Mouse (Mus musculus) heart, embryonic 11.5 days (tissue): ENCODE data around the gene Map3k13. TPM values are rescaled to one million over a fixed set of nuclear protein-coding genes. Genes with fewer than 3 reads are reported as not detected.

Experiments
- ATAC-seq: fragments of 200-750 bp; cut with Nextera tagmentation; replicated peaks from 2 replicates; pipeline ENCODE4 v1.8.0; 2017; ENCODE audit warnings: moderate library complexity; ENCODE audit not compliant: insufficient number of reproducible peaks, low FRiP score, low TSS enrichment
- H3K27ac ChIP-seq: fragments of 300-500 bp; sonication (generic); 2 replicates; pipeline ENCODE4 v1.5.1; 2014; ENCODE audit warnings: mild to moderate bottlenecking, low read depth, low read length
- H3K27me3 ChIP-seq: fragments of 300-500 bp; sonication (generic); 2 replicates; pipeline ENCODE4 v1.6.1; 2014; ENCODE audit warnings: mild to moderate bottlenecking, low read length, mixed read lengths; ENCODE audit not compliant: control insufficient read depth, insufficient read depth
- H3K36me3 ChIP-seq: fragments of 300-500 bp; sonication (generic); 2 replicates; pipeline ENCODE4 v1.6.1; 2014; ENCODE audit warnings: mild to moderate bottlenecking, low read length, moderate library complexity, mixed read lengths; ENCODE audit not compliant: control insufficient read depth, insufficient read depth
- H3K4me1 ChIP-seq: fragments of 300-500 bp; sonication (generic); 2 replicates; pipeline ENCODE4 v1.6.1; 2014; ENCODE audit warnings: low read length; ENCODE audit not compliant: control insufficient read depth, insufficient read depth
- H3K4me2 ChIP-seq: fragments of 300-500 bp; sonication (generic); 2 replicates; pipeline ENCODE4 v1.6.1; 2014; ENCODE audit warnings: mild to moderate bottlenecking, moderate library complexity
- H3K4me3 ChIP-seq: fragments of 300-500 bp; sonication (generic); 2 replicates; pipeline ENCODE4 v1.5.1; 2014; ENCODE audit warnings: low read depth, low read length
- H3K9ac ChIP-seq: fragments of 300-500 bp; sonication (generic); 2 replicates; pipeline ENCODE4 v1.6.1; 2014; ENCODE audit warnings: mild to moderate bottlenecking, low read depth, low read length, moderate library complexity
- H3K9me3 ChIP-seq: fragments of 300-500 bp; sonication (generic); replicated peaks from 2 replicates; pipeline ENCODE4 v1.6.1; 2016; ENCODE audit warnings: low read length; ENCODE audit not compliant: control insufficient read depth
- WGBS: fragments of 180-500 bp; shearing (Covaris S2); extraction: QIAGEN DNeasy Blood & Tissue Kit; methylation state at CpG from one replicate; pipeline ENCODE4 v1.1.7; 2014; ENCODE audit not compliant: insufficient replicate concordance; 5-methylcytosine and 5-hydroxymethylcytosine counted together
- polyA plus RNA-seq: library from polyadenylated mRNA; unstranded; fragments of >200 nt; fragmentation: Nextera tagmentation; extraction: Ambion mirVana; gene quantifications from 2 replicates; pipeline ENCODE4 v1.2.1, GENCODE M21; 2014

Gene Map3k13
- polyA plus RNA-seq, 1 experiment from 2014 or later = 0.79 TPM

GRCm38 (mm10) chr16:21848444-21848843 is 54.3 kb downstream of the Map3k13 start:
- H3K36me3 ChIP-seq = no peaks in the 10 kb centered on the region
- WGBS = 74% methylated on average over 3 of the region's 3 CpGs
- H3K4me1 ChIP-seq = no peaks in the 10 kb centered on the region
- no peak overlapping the region for H3K4me3 ChIP-seq
- no peak overlapping the region for H3K4me2 ChIP-seq
- H3K9me3 ChIP-seq = no peaks in the 10 kb centered on the region
- no peak for ATAC-seq
- no peaks in the 10 kb centered on the region for H3K27me3 ChIP-seq
- no peak overlapping the region for H3K9ac ChIP-seq
- no peak overlapping the region for H3K27ac ChIP-seq

- Histone ChIP-seq H3K27ac (no peak overlapping the region), H3K36me3 (no peaks in the 10 kb centered on the region), H3K9me3 (no peaks in the 10 kb centered on the region), H3K27me3 (no peaks in the 10 kb centered on the region), H3K4me2 (no peak overlapping the region), H3K9ac (no peak overlapping the region), H3K4me1 (no peaks in the 10 kb centered on the region), H3K4me3 (no peak overlapping the region)
- no peak for ATAC-seq
- WGBS = 75% methylated on average over 4 of the region's 4 CpGs
These were observed 54.7 kb downstream of the Map3k13 start for GRCm38 (mm10) chr16:21848847-21849246.

- no peak for ATAC-seq
- peaks cover 2% of the 10 kb centered on the region; the same call in 1 of the 2 replicates for H3K4me1 ChIP-seq
- no peak overlapping the region for H3K4me3 ChIP-seq
- no peaks in the 10 kb centered on the region for H3K9me3 ChIP-seq
- no peak overlapping the region for H3K9ac ChIP-seq
- H3K27me3 ChIP-seq = no peaks in the 10 kb centered on the region
- no peaks in the 10 kb centered on the region for H3K36me3 ChIP-seq
- 85% methylated on average over 7 of the region's 7 CpGs for WGBS
- no peak overlapping the region for H3K27ac ChIP-seq
- no peak overlapping the region for H3K4me2 ChIP-seq
These were observed 58.2 kb downstream of the Map3k13 start for GRCm38 (mm10) chr16:21852374-21852773.

GRCm38 (mm10) chr16:21853446-21853941 is 59.3 kb downstream of the Map3k13 start:
- H3K9me3 ChIP-seq = no peaks in the 10 kb centered on the region
- WGBS = 52% methylated on average over 7 of the region's 7 CpGs
- no peak overlapping the region for H3K9ac ChIP-seq
- H3K36me3 ChIP-seq = no peaks in the 10 kb centered on the region
- no peak overlapping the region for H3K27ac ChIP-seq
- peaks cover 2% of the 10 kb centered on the region; the same call in 1 of the 2 replicates for H3K4me1 ChIP-seq
- H3K4me2 ChIP-seq = no peak overlapping the region
- ATAC-seq = no peak
- no peaks in the 10 kb centered on the region for H3K27me3 ChIP-seq
- H3K4me3 ChIP-seq = no peak overlapping the region

- no peak for ATAC-seq
- Histone ChIP-seq H3K4me2 (no peak overlapping the region), H3K27me3 (no peaks in the 10 kb centered on the region), H3K36me3 (no peaks in the 10 kb centered on the region), H3K4me1 (peaks cover 2% of the 10 kb centered on the region; the same call in 1 of the 2 replicates), H3K4me3 (no peak overlapping the region), H3K9me3 (no peaks in the 10 kb centered on the region), H3K9ac (no peak overlapping the region), H3K27ac (no peak overlapping the region)
- WGBS = 78% methylated on average over 5 of the region's 5 CpGs
These were observed 60.6 kb downstream of the Map3k13 start for GRCm38 (mm10) chr16:21854589-21855284.

- peaks cover 2% of the 10 kb centered on the region; the same call in 1 of the 2 replicates for H3K4me1 ChIP-seq
- H3K4me2 ChIP-seq = no peak overlapping the region
- no peak overlapping the region for H3K9ac ChIP-seq
- ATAC-seq = no peak
- H3K27ac ChIP-seq = no peak overlapping the region
- H3K4me3 ChIP-seq = no peak overlapping the region
- no peaks in the 10 kb centered on the region for H3K27me3 ChIP-seq
- 78% methylated on average over 5 of the region's 5 CpGs for WGBS
- H3K36me3 ChIP-seq = no peaks in the 10 kb centered on the region
- no peaks in the 10 kb centered on the region for H3K9me3 ChIP-seq
These were observed 62.0 kb downstream of the Map3k13 start for GRCm38 (mm10) chr16:21856134-21856533.

- Histone ChIP-seq H3K27me3 (no peaks in the 10 kb centered on the region), H3K4me1 (peaks cover 2% of the 10 kb centered on the region; the same call in 1 of the 2 replicates), H3K4me2 (no peak overlapping the region), H3K9ac (no peak overlapping the region), H3K27ac (no peak overlapping the region), H3K36me3 (no peaks in the 10 kb centered on the region), H3K4me3 (no peak overlapping the region), H3K9me3 (no peaks in the 10 kb centered on the region)
- 43% methylated on average over 4 of the region's 4 CpGs for WGBS
- no peak for ATAC-seq
These were observed 63.0 kb downstream of the Map3k13 start for GRCm38 (mm10) chr16:21857126-21857644.

GRCm38 (mm10) chr16:21858163-21858562 is 64.0 kb downstream of the Map3k13 start:
- Histone ChIP-seq H3K9me3 (no peaks in the 10 kb centered on the region), H3K27ac (no peak overlapping the region)
- WGBS = 76% methylated on average over 6 of the region's 6 CpGs

More at GRCm38 (mm10) chr16:21858163-21858562, 64.0 kb downstream of the Map3k13 start:
- no peaks in the 10 kb centered on the region for H3K27me3 ChIP-seq
- H3K36me3 ChIP-seq = no peaks in the 10 kb centered on the region
- no peak overlapping the region for H3K4me2 ChIP-seq
- H3K9ac ChIP-seq = no peak overlapping the region
- peaks cover 2% of the 10 kb centered on the region; the same call in 1 of the 2 replicates for H3K4me1 ChIP-seq
- no peak overlapping the region for H3K4me3 ChIP-seq
- ATAC-seq = no peak
